Mouse (Mus musculus): ENCODE measurements at regions not wholly inside any gene's neighbourhood (a gene's known extent, or its start where the extent isn't known, plus 50 kb on each side); places are given as distances from the start of the nearest gene placed in this dataset.

GRCm38 (mm10) chr10:60913456-60913900 is 82.1 kb upstream of the Unc5b start:
- no peaks in the 10 kb centered on the region for H3K9me3 ChIP-seq
- 70% methylated on average over 11 of the region's 11 CpGs for WGBS
- DNase-seq (ENCODE audit: low spot score): no peak
- H3K4me1 ChIP-seq: peaks cover 24% of the 10 kb centered on the region
- H3K27ac ChIP-seq: no peak overlapping the region
- no peak overlapping the region for H3K4me3 ChIP-seq
- no peaks in the 10 kb centered on the region for H3K36me3 ChIP-seq
- H3K27me3 ChIP-seq (ENCODE audit: insufficient read depth, poor library complexity, severe bottlenecking): peaks cover 8% of the 10 kb centered on the region

- DNase-seq (ENCODE audit: low spot score): no peak
- no peaks in the 10 kb centered on the region for H3K9me3 ChIP-seq
- 78% methylated on average over 7 of the region's 7 CpGs for whole genome bisulfite sequencing
- H3K4me3 ChIP-seq: no peak overlapping the region
- no peaks in the 10 kb centered on the region for H3K36me3 ChIP-seq
- no peak overlapping the region for H3K27ac ChIP-seq
- H3K4me1 ChIP-seq: no peaks in the 10 kb centered on the region
- H3K27me3 ChIP-seq (ENCODE audit: insufficient read depth, poor library complexity, severe bottlenecking): no peaks in the 10 kb centered on the region
Measured at GRCm38 (mm10) chr10:60904351-60904750, 73.0 kb upstream of the Unc5b start.

- WGBS: 80% methylated on average over 2 of the region's 2 CpGs
- DNase-seq (ENCODE audit: low spot score): no peak
- no peak overlapping the region for H3K4me3 ChIP-seq
- no peaks in the 10 kb centered on the region for H3K4me1 ChIP-seq
- no peak overlapping the region for H3K27ac ChIP-seq
- H3K36me3 ChIP-seq: no peaks in the 10 kb centered on the region
- H3K9me3 ChIP-seq: no peaks in the 10 kb centered on the region
- no peaks in the 10 kb centered on the region for H3K27me3 ChIP-seq (ENCODE audit: insufficient read depth, poor library complexity, severe bottlenecking)
Measured at GRCm38 (mm10) chr10:60900992-60901391, 69.6 kb upstream of the Unc5b start.

GRCm38 (mm10) chr10:60893810-60894147 is 62.4 kb upstream of the Unc5b start:
- Histone ChIP-seq H3K27me3 (ENCODE audit: insufficient read depth, poor library complexity, severe bottlenecking) (0 out of 2 replicates have a peak, but pooled peaks cover 3% of the 10 kb centered on the region), H3K4me1 (peaks cover 28% of the 10 kb centered on the region), H3K36me3 (no peaks in the 10 kb centered on the region), H3K27ac (0 out of 2 replicates have a peak overlapping the region, but pooled peaks have one; percentile 6), H3K4me3 (no peak overlapping the region), H3K9me3 (no peaks in the 10 kb centered on the region)
- WGBS: 45% methylated on average over 4 of the region's 4 CpGs
- DNase-seq (ENCODE audit: low spot score): no peak

- 57% methylated on average over 22 of the region's 22 CpGs for whole genome bisulfite sequencing
Measured at GRCm38 (mm10) chr10:60893130-60893809, 61.9 kb upstream of the Unc5b start.

GRCm38 (mm10) chr10:60892730-60893129 is 61.3 kb upstream of the Unc5b start:
- Histone ChIP-seq H3K36me3 (no peaks in the 10 kb centered on the region), H3K4me1 (peaks cover 33% of the 10 kb centered on the region), H3K4me3 (no peak overlapping the region), H3K27me3 (ENCODE audit: insufficient read depth, poor library complexity, severe bottlenecking) (0 out of 2 replicates have a peak, but pooled peaks cover 3% of the 10 kb centered on the region), H3K27ac (no peak overlapping the region), H3K9me3 (no peaks in the 10 kb centered on the region)
- 38% methylated on average over 4 of the region's 4 CpGs for WGBS
- no peak for DNase-seq (ENCODE audit: low spot score)

More at GRCm38 (mm10) chr10:60893130-60893809, 61.9 kb upstream of the Unc5b start:
- H3K9me3 ChIP-seq: no peaks in the 10 kb centered on the region
- no peak overlapping the region for H3K4me3 ChIP-seq
- DNase-seq (ENCODE audit: low spot score): no peak
- peaks cover 33% of the 10 kb centered on the region for H3K4me1 ChIP-seq
- H3K27me3 ChIP-seq (ENCODE audit: insufficient read depth, poor library complexity, severe bottlenecking): 0 out of 2 replicates have a peak, but pooled peaks cover 3% of the 10 kb centered on the region
- 0 out of 2 replicates have a peak overlapping the region, but pooled peaks have one; percentile 6 for H3K27ac ChIP-seq
- no peaks in the 10 kb centered on the region for H3K36me3 ChIP-seq

GRCm38 (mm10) chr10:60891476-60892170 is 60.2 kb upstream of the Unc5b start:
- no peaks in the 10 kb centered on the region for H3K36me3 ChIP-seq
- 85% methylated on average over 13 of the region's 13 CpGs for WGBS
- H3K4me1 ChIP-seq: peaks cover 38% of the 10 kb centered on the region
- 0 out of 2 replicates have a peak, but pooled peaks cover 3% of the 10 kb centered on the region for H3K27me3 ChIP-seq (ENCODE audit: insufficient read depth, poor library complexity, severe bottlenecking)
- H3K4me3 ChIP-seq: no peak overlapping the region
- no peak for DNase-seq (ENCODE audit: low spot score)
- H3K9me3 ChIP-seq: no peaks in the 10 kb centered on the region
- no peak overlapping the region for H3K27ac ChIP-seq

GRCm38 (mm10) chr10:60889792-60890191 is 58.4 kb upstream of the Unc5b start:
- WGBS: 55% methylated on average over 13 of the region's 13 CpGs
- H3K4me3 ChIP-seq: no peak overlapping the region
- H3K27ac ChIP-seq: no peak overlapping the region
- no peaks in the 10 kb centered on the region for H3K9me3 ChIP-seq
- no peaks in the 10 kb centered on the region for H3K36me3 ChIP-seq
- no peak for DNase-seq (ENCODE audit: low spot score)
- peaks cover 55% of the 10 kb centered on the region for H3K4me1 ChIP-seq
- 0 out of 2 replicates have a peak, but pooled peaks cover 3% of the 10 kb centered on the region for H3K27me3 ChIP-seq (ENCODE audit: insufficient read depth, poor library complexity, severe bottlenecking)

- WGBS: 55% methylated on average over 7 of the region's 7 CpGs
- H3K27me3 ChIP-seq (ENCODE audit: insufficient read depth, poor library complexity, severe bottlenecking): no peaks in the 10 kb centered on the region
- no peak overlapping the region for H3K4me3 ChIP-seq
- H3K4me1 ChIP-seq: peaks cover 51% of the 10 kb centered on the region
- H3K9me3 ChIP-seq: no peaks in the 10 kb centered on the region
- no peaks in the 10 kb centered on the region for H3K36me3 ChIP-seq
- no peak for DNase-seq (ENCODE audit: low spot score)
- no peak overlapping the region for H3K27ac ChIP-seq
Measured at GRCm38 (mm10) chr10:60888541-60888940, 57.2 kb upstream of the Unc5b start.

- H3K27ac ChIP-seq: peak overlapping the region; percentile 49
- no peaks in the 10 kb centered on the region for H3K36me3 ChIP-seq
- H3K9me3 ChIP-seq: no peaks in the 10 kb centered on the region
- H3K27me3 ChIP-seq (ENCODE audit: insufficient read depth, poor library complexity, severe bottlenecking): peaks cover 4% of the 10 kb centered on the region; the same call in 1 of the 2 replicates
- WGBS: 25% methylated on average over 25 of the region's 25 CpGs
- peak overlapping the region; percentile 46 for H3K4me3 ChIP-seq
- peaks cover 41% of the 10 kb centered on the region for H3K4me1 ChIP-seq
- no peak for DNase-seq (ENCODE audit: low spot score)
Measured at GRCm38 (mm10) chr10:60885348-60886275, 54.2 kb upstream of the Unc5b start.

- no peak for DNase-seq (ENCODE audit: low spot score)
- H3K36me3 ChIP-seq: no peaks in the 10 kb centered on the region
- H3K4me3 ChIP-seq: no peak overlapping the region
- no peaks in the 10 kb centered on the region for H3K9me3 ChIP-seq
- 90% methylated on average over 5 of the region's 5 CpGs for WGBS
- peak overlapping the region; percentile 49; the same call in 1 of the 2 replicates for H3K27ac ChIP-seq
- peaks cover 36% of the 10 kb centered on the region for H3K4me1 ChIP-seq
- H3K27me3 ChIP-seq (ENCODE audit: insufficient read depth, poor library complexity, severe bottlenecking): peaks cover 4% of the 10 kb centered on the region; the same call in 1 of the 2 replicates
Measured at GRCm38 (mm10) chr10:60884806-60885205, 53.4 kb upstream of the Unc5b start.

All from heart, embryonic 10.5 days (tissue).